Mouse (Mus musculus): ENCODE results near the gene Tnfaip8l1.

DNA sequence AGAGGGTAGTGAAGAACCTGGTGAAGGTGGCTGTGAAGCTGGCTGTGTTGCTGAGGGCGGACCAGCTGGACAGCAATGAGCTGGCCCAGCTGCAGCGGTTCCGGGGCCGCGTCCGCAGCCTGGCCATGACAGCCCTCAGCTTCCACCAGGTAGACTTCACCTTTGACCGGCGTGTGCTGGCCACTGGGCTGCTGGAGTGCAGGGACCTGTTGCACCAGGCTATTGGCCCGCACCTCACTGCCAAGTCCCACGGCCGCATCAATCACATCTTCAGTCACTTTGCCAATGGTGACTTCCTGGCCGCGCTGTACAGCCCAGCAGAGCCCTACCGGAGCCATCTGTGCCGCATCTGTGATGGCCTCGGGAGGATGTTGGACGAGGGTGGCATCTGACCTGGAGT, 9.6 kb downstream of the Tnfaip8l1 start:
- TF ChIP-seq POLR2A (IDR thresholded peaks at IDR 0.05; ENCODE audit: borderline replicate concordance, insufficient read depth, low read length) (no peak), CTCF (IDR thresholded peaks at IDR 0.05; ENCODE audit: borderline replicate concordance, insufficient read depth, low read depth, low read length) (no peak)

Data from cerebellum, adult 2 months (tissue).